Mouse (Mus musculus) thymus, adult 18-20 months (tissue): ENCODE data around the gene Creg1.

Experiments used
- DNase-seq, 2 experiments: peaks; one replicate each; pipeline ENCODE4 v3.0.0; 2022; ENCODE audit warnings: mixed read lengths in 2 of 2

The Creg1 gene

DNA sequence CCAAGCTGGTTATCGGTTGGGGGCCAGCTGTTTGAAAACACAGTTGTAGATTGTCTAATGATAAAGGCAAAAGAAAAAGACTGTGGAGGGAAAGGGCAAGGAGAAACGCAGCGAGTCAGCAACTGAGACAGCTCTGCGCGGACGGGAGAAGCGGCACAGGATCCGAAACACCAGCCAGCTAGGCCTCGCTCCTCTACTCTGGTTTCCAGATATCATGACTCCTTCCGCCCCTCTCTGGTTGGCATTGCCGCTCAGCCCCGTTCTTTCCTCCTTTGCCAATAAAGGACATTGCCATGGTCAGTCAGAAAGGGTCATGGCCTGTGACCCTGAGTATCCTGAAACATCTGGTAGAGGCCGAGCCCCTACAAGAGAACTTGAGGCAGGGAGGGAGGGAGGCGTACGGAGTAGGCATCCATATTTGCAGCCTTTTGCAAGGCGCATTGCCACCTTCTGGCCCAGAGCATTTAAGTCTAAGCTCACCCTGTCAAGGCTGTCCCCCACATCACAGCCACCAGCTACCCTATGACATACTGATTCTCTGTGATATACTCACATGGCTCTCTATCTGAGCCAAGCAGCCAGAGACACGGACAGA, 25.6 kb downstream of the Creg1 start:
- DNase-seq: peak; percentile 28 to 58

DNA sequence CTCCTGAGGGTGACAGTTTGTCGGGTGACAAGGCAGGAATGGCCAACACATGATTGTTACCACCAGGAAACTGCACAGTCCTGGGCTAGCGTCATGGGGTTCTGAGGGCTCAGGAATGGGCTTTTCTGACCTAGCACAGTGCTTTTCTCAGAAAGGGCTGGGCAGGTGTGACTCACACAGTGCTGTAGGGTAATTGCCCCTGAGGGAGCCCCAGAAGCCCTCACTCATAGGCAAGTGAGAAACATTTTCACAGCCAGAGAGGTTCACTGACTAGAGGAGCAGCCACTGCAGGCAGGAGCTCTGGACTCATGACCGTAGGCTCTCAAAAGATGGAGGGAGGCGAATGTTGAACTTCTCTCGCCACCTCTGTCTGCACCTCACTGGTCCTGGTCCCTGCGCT, 26.4 kb downstream of the Creg1 start:
- no peak for DNase-seq

DNA sequence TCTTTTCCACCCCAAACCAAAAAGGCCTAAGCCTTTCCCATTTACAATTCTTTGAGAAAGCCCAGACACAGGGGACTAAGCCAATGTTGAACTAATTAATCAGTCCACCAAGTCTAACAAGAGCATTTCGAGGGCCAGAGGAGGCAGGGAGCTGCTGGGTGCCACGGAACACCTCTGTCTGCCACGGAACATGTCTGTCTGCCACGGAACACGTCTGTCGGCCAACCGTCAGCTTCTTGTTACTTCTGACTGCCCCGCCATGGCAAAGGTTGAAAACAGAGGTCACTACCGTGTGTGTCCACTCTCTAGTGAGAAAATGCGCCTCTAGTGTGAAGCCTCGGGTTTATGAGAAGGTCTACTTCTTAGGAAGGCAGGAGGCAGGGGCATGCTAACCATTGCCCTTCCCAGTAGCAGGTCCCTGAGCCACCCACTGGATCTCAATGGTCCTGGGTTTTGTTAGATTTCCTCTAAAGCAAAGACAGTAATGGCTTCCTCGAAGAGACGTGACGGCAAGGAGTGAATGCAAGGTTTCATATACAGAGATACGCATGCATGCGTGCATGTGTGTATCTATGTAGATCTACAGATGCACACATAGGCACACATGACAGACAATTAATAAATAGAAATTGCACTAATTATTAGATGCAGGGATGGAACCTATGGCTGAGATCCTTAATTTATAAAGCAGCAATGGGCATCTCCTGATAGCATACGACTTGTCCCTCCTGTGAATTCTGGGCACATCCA, 27.1 kb downstream of the Creg1 start:
- no peak for DNase-seq

DNA sequence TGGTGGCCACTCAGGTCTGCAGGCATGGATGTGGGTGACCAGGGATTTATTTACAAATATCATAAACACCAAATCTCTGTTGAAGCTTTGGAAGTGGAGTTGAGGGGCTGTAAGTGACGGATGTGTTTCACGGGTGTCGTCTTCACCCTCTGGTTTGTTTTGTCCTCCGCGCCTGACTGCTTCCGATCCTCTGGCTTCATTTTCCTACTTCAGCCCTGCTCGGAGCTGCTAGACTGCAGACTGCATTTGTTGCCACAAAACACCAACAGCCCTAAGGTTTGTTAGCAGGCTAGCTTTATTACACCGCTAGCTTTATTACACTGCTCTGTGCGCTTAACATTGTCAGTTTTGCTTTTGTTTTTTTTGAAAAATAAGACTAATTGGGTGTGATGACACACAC, 27.9 kb downstream of the Creg1 start:
- no peak for DNase-seq

DNA sequence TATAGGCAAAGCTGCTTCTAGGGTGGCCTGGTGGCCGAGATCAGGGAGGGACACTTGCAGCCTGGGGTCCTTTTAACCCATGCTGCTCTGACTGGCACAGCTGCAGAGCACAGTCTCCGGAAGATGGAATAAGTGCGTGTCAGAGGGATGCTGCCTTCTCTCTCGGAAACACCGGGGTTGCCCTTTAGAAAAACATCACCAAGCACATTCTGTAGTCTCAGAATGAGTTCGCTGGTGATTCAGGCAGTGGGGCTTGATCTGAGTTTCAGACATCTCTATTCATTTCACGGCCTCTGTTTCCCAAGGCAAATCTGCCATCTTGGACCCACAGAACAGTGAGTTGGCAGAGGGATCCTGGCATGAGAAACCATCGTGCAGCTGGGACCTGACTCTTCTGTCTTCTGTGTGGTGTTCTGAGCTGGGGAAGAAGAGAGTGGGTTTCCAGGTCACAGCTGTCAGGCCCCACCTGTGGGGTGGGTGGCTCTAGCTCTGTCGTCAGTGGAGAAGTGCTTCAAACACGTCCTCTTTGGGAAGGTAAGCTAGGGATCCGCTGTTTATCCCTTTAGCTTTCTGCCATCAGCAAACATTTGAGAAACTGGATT, 38.3 kb downstream of the Creg1 start:
- DNase-seq: peak; percentile 75 to 86

DNA sequence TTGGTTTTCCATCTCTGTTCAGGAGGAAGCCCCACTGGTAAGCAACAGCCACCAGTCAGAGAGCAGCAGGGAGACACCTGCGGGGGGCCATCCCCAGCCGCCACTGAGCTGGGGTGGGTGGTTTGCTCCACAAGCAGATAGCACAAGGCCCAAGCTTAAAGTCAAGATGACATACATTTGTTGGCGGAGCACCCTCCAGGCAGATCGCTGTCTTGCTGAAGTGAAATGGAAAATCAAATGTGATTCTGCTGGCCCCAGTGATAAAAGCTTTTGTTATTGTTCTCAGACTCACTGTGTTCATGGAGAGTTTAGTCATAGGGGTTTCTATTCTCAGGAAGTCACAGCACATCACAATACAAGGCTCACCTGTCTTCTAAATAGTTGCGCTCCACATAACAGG, 39.6 kb downstream of the Creg1 start:
- peak; percentile 77 to 80 for DNase-seq

DNA sequence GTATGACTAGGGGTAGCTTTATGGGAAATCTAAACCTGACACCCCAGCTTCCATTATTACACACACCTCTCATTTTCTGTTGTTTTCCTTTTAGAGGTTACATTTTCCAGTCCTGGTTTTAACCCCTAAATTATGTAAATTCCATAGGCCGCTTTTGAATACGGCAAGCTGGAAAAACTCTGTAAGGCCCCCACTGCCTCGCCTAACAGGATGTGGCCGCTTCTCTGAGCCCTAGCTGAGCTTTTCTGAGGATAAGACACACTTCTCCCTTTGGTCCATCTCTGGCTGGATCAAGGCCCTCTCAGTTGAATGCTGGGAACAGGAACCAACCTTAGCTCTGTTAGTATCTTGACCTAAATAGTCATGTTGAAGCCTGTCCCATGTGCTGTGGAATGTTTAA, 40.6 kb downstream of the Creg1 start:
- DNase-seq: no peak

DNA sequence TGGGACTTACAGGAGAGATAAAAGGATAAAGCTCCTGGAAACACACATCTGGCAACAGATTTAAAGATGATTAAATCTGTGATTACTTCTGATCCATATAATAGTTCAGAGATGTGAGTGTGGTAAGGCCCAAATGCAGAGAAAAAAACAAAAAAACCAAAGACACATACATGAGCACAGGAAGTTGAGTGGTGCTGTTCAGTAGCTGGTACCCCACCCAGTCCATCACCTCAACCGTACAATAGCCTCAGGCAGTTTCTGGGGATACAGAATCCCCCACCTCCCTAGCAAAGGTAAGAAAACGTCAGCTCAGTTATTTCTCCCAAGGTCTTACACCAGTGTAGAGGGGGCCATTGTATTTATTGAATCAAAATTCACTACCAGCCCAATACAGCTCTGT, 47.1 kb downstream of the Creg1 start:
- no peak for DNase-seq

DNA sequence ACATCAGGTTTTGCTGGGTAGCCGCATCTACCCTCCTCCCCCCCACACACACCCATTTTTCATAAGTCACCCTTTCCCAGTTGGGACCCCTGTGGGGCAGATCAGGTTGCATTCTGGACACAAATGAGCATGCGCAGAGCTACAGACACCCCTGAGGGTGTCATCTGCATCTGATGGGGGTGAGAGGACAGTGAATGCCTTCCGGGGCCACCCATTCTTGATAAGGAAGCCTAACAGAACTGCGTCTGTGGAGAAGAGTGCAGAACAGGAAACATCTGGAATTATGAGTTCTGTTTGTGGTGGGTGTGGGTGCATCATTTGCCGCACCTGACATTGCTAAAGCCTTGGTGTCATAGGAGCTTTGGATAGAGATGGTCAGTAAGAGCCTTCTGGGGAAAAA, 47.6 kb downstream of the Creg1 start:
- peak in 1 of 2 experiments; percentile 53 for DNase-seq

DNA sequence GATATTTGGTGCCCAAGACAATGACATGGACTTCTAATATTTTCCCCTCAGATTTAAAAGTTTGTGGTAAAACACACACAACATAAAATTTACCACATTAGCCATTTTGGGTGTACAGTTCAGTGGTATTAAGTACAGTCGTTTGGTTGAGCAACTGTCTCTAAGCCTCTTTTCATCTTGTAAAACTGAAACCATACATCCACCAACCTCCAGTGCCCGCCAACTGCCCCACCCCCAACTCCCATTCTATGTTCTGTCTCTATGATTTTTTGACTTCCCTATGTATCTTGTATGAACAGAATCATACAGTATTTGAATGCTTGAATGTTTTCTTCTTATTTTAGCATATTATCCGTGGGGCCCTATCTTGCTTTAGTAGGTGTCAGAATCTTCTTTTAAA, 49.2 kb downstream of the Creg1 start:
- DNase-seq: no peak

DNA sequence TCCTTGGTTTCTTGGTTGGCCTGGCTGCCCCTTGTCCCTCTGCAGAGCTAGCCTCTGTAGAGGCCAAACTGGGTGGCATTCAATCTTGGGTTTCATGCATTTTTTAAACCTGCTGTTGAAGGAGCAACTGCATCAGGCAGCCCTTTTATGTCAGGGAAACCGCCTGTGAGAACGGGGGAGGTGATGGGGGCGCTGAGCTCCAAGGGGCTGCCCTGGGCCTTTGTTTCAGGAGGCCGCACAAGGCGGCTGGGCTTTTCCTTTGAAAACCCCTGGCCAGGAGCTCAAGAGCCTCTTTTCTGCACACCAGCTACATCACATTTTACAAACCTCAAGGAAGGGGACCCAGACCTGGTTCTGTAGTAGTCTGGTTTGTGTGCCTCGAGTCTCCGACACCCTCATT, 50.6 kb downstream of the Creg1 start:
- DNase-seq: peak in 1 of 2 experiments; percentile 44

DNA sequence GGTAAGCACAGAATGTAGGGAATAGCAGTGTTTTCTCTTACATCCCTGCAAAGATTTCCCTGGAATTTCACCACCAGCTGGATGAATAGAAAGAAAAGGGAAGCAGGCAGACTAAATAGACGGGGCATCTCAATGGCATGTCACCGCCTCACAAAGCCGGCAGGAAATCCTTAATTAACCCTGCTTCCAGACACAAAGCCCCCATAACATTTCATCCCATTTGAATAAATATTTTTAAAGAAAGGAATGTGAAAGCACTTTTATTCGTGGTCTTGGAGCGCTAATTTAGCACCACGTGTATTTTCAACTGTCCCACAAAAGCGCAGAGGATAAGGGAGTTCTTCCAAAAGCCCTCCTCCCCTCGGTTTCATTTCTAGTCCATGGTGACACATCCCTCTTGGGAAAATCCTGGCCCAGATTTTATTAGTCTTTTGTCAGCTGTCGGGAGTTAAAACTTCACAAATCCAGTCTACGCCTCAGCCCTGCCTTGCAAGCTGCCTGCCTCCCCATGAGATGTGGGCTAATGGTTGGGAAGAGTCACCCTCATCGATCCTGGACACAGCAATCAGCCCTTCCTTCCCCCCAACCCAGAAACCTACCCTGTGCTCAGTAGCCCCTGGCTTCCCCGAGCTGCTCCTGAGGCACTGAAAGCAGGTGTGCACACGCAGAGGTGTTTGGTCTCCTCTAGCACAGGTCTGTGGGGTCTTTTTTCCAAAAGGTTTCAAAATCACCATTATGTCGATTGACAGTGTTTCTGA, 51.2 kb downstream of the Creg1 start:
- no peak for DNase-seq

DNA sequence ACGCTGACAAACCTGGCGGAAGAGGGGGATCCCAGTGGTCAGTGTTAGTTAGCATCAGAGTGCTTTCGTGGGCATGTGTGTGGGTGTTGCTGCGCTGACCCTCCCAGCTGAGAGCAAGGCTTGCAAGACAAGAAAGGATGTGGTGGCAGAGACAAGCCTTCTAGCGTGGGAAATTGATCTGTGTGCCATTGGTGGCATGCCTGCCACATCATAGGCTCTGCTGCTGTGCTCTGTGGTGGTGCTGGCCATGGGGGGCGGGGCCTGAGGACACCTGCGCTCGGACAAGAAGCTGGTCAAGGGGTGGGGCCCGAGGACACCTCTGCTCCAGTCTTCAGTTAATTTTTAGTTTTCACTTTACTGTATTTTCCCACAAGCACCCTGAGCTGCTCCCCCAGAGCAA, 52.8 kb downstream of the Creg1 start:
- peak in 1 of 2 experiments; percentile 52 for DNase-seq

DNA sequence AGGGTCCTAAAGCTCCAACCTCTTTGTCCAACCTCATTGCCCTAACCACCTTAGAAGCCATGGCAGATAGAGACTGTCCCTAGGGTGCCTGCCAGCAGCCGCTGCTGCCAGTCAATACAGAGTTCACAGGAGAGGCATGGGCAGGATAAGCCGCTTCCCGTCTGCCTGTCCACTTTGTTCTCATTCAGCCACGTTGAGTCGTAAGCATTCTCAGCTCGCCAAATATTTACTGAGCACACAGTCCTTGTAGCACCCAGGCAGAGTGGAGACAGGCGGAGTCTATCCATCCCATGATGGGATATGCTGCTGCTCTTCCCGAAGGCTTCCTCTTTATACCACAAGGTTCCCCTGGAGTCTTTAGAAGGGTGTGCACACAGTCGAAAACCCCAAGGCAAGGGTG, 53.7 kb downstream of the Creg1 start:
- no peak for DNase-seq

DNA sequence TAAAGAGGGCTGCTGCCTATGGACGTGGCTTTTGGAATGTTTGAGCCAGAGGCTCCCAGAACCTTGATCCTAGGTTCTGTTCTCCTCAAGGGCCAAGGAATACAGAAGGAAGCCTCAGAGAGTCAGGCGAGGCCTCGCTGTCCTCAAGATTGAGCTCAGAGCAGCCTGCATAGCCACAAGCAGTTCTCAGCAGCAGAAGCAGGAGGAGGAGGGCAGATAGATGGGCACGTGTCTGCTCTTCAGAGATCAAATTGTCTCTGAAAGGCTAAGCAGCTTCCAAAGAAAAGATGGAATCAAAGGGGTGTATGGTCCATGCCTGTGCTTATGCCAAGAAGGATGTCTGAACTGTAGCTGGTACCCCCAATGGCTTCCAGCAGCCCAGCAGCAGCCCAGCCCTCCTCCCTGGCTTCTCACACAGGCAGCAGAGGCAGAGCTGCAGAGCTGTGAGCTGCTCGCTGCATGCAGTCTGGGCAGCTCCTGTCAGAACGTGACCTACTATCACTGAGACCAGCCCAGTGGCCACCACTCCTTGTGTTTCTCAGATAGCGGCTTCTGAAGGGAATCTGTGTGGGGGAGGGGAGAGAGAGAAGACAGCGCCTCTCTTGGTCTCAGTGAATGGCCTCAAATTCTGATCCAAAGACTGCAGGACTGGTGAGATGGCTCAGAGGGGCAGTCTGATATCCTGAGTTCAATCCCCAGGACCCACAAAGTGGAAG, 54.8 kb downstream of the Creg1 start:
- DNase-seq: no peak

DNA sequence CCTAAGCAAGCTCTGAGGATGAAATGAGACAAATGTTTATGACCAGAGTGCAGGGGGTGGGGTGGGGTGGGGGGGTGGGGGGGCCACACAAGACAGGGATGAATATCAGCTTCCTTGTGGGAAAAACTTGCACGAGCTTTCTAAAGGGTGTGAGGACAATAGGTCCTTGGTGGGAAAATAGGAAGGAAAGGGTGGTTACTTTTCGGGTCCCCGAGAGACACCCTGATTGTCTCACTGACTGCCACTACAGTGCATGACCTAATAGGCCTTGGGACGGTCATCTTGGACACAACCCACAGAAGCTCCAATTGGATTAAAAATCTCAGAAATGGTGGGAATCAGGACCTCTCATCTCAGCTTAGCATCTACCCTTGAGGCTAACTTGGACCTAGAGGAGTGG, 55.6 kb downstream of the Creg1 start:
- DNase-seq: no peak

DNA sequence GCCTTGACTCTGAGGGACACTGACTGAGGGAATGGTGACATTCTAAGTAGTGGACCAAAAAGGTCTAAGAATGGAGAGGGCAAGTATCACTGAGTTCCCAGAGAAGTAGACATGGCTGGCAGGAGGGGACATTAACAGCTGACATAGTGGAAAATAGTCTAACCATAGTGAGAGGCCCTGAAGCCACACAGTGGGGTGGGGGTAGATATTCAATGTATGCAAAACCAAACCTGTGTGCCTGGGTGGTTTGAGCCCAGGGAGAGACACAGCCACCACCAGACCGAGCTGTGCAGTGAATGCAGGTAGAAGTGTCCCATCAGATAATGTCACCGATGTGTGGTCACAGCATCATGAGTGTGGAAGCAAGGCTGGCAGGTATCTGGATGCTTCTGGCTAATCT, 58.5 kb downstream of the Creg1 start:
- no peak for DNase-seq
